Mouse (Mus musculus): ENCODE measurements at regions not wholly inside any gene's neighbourhood (a gene's known extent, or its start where the extent isn't known, plus 50 kb on each side); places are given as distances from the start of the nearest gene placed in this dataset.
A peak's percentile ranks its signal among the peaks of the same experiment; 100 is the strongest.

GRCm38 (mm10) chr6:41135160-41135559 is 99.9 kb upstream of the 2210010C04Rik start:
- ATAC-seq (ENCODE audit: extremely low read depth, insufficient number of reproducible peaks, low FRiP score, poor library complexity, severe bottlenecking) = no peak

- ATAC-seq (ENCODE audit: extremely low read depth, insufficient number of reproducible peaks, low FRiP score, poor library complexity, severe bottlenecking) = no peak
Measured at GRCm38 (mm10) chr6:41129906-41130305, 94.6 kb upstream of the 2210010C04Rik start.

- no peak for ATAC-seq (ENCODE audit: extremely low read depth, insufficient number of reproducible peaks, low FRiP score, poor library complexity, severe bottlenecking)
Measured at GRCm38 (mm10) chr6:41127816-41128215, 92.5 kb upstream of the 2210010C04Rik start.

- ATAC-seq (ENCODE audit: extremely low read depth, insufficient number of reproducible peaks, low FRiP score, poor library complexity, severe bottlenecking) = no peak
Measured at GRCm38 (mm10) chr6:41126855-41127254, 91.5 kb upstream of the 2210010C04Rik start.

GRCm38 (mm10) chr6:41121641-41122040 is 86.3 kb upstream of the 2210010C04Rik start:
- no peak for ATAC-seq (ENCODE audit: extremely low read depth, insufficient number of reproducible peaks, low FRiP score, poor library complexity, severe bottlenecking)

GRCm38 (mm10) chr6:41119176-41119575 is 83.9 kb upstream of the 2210010C04Rik start:
- ATAC-seq (ENCODE audit: extremely low read depth, insufficient number of reproducible peaks, low FRiP score, poor library complexity, severe bottlenecking) = no peak

GRCm38 (mm10) chr6:41118201-41118976 is 83.1 kb upstream of the 2210010C04Rik start:
- ATAC-seq (ENCODE audit: extremely low read depth, insufficient number of reproducible peaks, low FRiP score, poor library complexity, severe bottlenecking) = peak; percentile 81

- ATAC-seq (ENCODE audit: extremely low read depth, insufficient number of reproducible peaks, low FRiP score, poor library complexity, severe bottlenecking) = no peak
Measured at GRCm38 (mm10) chr6:41113943-41114342, 78.6 kb upstream of the 2210010C04Rik start.

GRCm38 (mm10) chr6:41112861-41113610 is 77.7 kb upstream of the 2210010C04Rik start:
- peak; percentile 85 for ATAC-seq (ENCODE audit: extremely low read depth, insufficient number of reproducible peaks, low FRiP score, poor library complexity, severe bottlenecking)

GRCm38 (mm10) chr6:41111829-41112228 is 76.5 kb upstream of the 2210010C04Rik start:
- ATAC-seq (ENCODE audit: extremely low read depth, insufficient number of reproducible peaks, low FRiP score, poor library complexity, severe bottlenecking) = no peak

- no peak for ATAC-seq (ENCODE audit: extremely low read depth, insufficient number of reproducible peaks, low FRiP score, poor library complexity, severe bottlenecking)
Measured at GRCm38 (mm10) chr6:41108897-41109296, 73.6 kb upstream of the 2210010C04Rik start.

GRCm38 (mm10) chr6:41103689-41104400 is 68.5 kb upstream of the 2210010C04Rik start:
- ATAC-seq (ENCODE audit: extremely low read depth, insufficient number of reproducible peaks, low FRiP score, poor library complexity, severe bottlenecking) = no peak

- no peak for ATAC-seq (ENCODE audit: extremely low read depth, insufficient number of reproducible peaks, low FRiP score, poor library complexity, severe bottlenecking)
Measured at GRCm38 (mm10) chr6:41101997-41102396, 66.7 kb upstream of the 2210010C04Rik start.

- no peak for ATAC-seq (ENCODE audit: extremely low read depth, insufficient number of reproducible peaks, low FRiP score, poor library complexity, severe bottlenecking)
Measured at GRCm38 (mm10) chr6:41100258-41100657, 64.9 kb upstream of the 2210010C04Rik start.

- no peak for ATAC-seq (ENCODE audit: extremely low read depth, insufficient number of reproducible peaks, low FRiP score, poor library complexity, severe bottlenecking)
Measured at GRCm38 (mm10) chr6:41091177-41091829, 56.0 kb upstream of the 2210010C04Rik start.

All from neutrophil, adult 5-6 weeks (primary cell).